Mouse (Mus musculus) frontal cortex, postnatal 36 days (tissue): ENCODE results near the gene Stra6l.

ENCODE experiments used
- DNase-seq, 2 experiments: peaks; one replicate each; pipeline ENCODE4 v3.0.0; 2022; ENCODE audit warnings: low spot score in 2 of 2

Stra6l gene

GRCm38 (mm10) chr4:45917091-45917490 is 68.6 kb downstream of the Stra6l start:
- DNase-seq: no peak

- no peak for DNase-seq
Measured at GRCm38 (mm10) chr4:45921663-45922435, 73.4 kb downstream of the Stra6l start.

GRCm38 (mm10) chr4:45924011-45924410 is 75.5 kb downstream of the Stra6l start:
- DNase-seq: no peak

GRCm38 (mm10) chr4:45928561-45928960 is 80.1 kb downstream of the Stra6l start:
- DNase-seq: no peak
